Mouse (Mus musculus): ENCODE measurements around the gene 1810046K07Rik. TPM values are rescaled to one million over a fixed set of nuclear protein-coding genes. Genes with fewer than 3 reads are reported as not detected.

1810046K07Rik gene
- polyA plus RNA-seq, 1 experiment from 2014 or later, result 0.13 TPM

GRCm38 (mm10) chr9:51303980-51304379 lies 24.7 kb downstream of the 1810046K07Rik start:
- Histone ChIP-seq H3K27me3 (no peaks in the 10 kb centered on the region; the same call in 1 of the 2 replicates), H3K9ac (no peak overlapping the region), H3K9me3 (replicated peaks) (no peaks in the 10 kb centered on the region), H3K4me3 (replicated peaks) (no peak overlapping the region), H3K4me2 (no peak overlapping the region), H3K4me1 (replicated peaks) (no peaks in the 10 kb centered on the region), H3K36me3 (replicated peaks) (no peaks in the 10 kb centered on the region), H3K27ac (replicated peaks) (no peak overlapping the region)
- no peak for ATAC-seq (ENCODE audit: insufficient read depth)
- 24% methylated on average over 5 of the region's 5 CpGs for whole genome bisulfite sequencing (ENCODE audit: insufficient replicate concordance)

GRCm38 (mm10) chr9:51293541-51293940 lies 35.2 kb downstream of the 1810046K07Rik start:
- ATAC-seq (ENCODE audit: insufficient read depth), result no peak
- Histone ChIP-seq H3K4me2 (no peak overlapping the region), H3K4me3 (replicated peaks) (no peak overlapping the region), H3K27ac (replicated peaks) (no peak overlapping the region), H3K9ac (no peak overlapping the region), H3K36me3 (replicated peaks) (no peaks in the 10 kb centered on the region), H3K9me3 (replicated peaks) (no peaks in the 10 kb centered on the region), H3K4me1 (replicated peaks) (no peaks in the 10 kb centered on the region), H3K27me3 (no peaks in the 10 kb centered on the region)
- WGBS (ENCODE audit: insufficient replicate concordance), result 67% methylated on average over 8 of the region's 8 CpGs

GRCm38 (mm10) chr9:51292674-51293073 lies 36.0 kb downstream of the 1810046K07Rik start:
- H3K36me3 ChIP-seq (replicated peaks), result no peaks in the 10 kb centered on the region
- H3K27me3 ChIP-seq, result no peaks in the 10 kb centered on the region
- no peak overlapping the region for H3K27ac ChIP-seq (replicated peaks)
- no peak overlapping the region for H3K4me3 ChIP-seq (replicated peaks)
- ATAC-seq (ENCODE audit: insufficient read depth), result no peak
- 23% methylated on average over 4 of the region's 4 CpGs for WGBS (ENCODE audit: insufficient replicate concordance)
- H3K9ac ChIP-seq, result no peak overlapping the region
- H3K4me1 ChIP-seq (replicated peaks), result no peaks in the 10 kb centered on the region
- no peaks in the 10 kb centered on the region for H3K9me3 ChIP-seq (replicated peaks)
- no peak overlapping the region for H3K4me2 ChIP-seq

- WGBS (ENCODE audit: insufficient replicate concordance), result 41% methylated on average over 4 of the region's 4 CpGs
- Histone ChIP-seq H3K27me3 (no peaks in the 10 kb centered on the region), H3K4me2 (no peak overlapping the region), H3K9ac (no peak overlapping the region), H3K4me1 (replicated peaks) (no peaks in the 10 kb centered on the region), H3K4me3 (replicated peaks) (no peak overlapping the region), H3K27ac (replicated peaks) (no peak overlapping the region), H3K9me3 (replicated peaks) (no peaks in the 10 kb centered on the region), H3K36me3 (replicated peaks) (no peaks in the 10 kb centered on the region)
- ATAC-seq (ENCODE audit: insufficient read depth), result no peak
Observed at GRCm38 (mm10) chr9:51290980-51291379, 37.7 kb downstream of the 1810046K07Rik start.

GRCm38 (mm10) chr9:51286079-51286478 lies 42.6 kb downstream of the 1810046K07Rik start:
- Histone ChIP-seq H3K4me1 (replicated peaks) (no peaks in the 10 kb centered on the region), H3K36me3 (replicated peaks) (no peaks in the 10 kb centered on the region), H3K4me3 (replicated peaks) (no peak overlapping the region), H3K4me2 (no peak overlapping the region), H3K9me3 (replicated peaks) (no peaks in the 10 kb centered on the region), H3K27me3 (no peaks in the 10 kb centered on the region), H3K27ac (replicated peaks) (no peak overlapping the region), H3K9ac (no peak overlapping the region)
- 45% methylated on average over 2 of the region's 2 CpGs for whole genome bisulfite sequencing (ENCODE audit: insufficient replicate concordance)
- no peak for ATAC-seq (ENCODE audit: insufficient read depth)

DNA sequence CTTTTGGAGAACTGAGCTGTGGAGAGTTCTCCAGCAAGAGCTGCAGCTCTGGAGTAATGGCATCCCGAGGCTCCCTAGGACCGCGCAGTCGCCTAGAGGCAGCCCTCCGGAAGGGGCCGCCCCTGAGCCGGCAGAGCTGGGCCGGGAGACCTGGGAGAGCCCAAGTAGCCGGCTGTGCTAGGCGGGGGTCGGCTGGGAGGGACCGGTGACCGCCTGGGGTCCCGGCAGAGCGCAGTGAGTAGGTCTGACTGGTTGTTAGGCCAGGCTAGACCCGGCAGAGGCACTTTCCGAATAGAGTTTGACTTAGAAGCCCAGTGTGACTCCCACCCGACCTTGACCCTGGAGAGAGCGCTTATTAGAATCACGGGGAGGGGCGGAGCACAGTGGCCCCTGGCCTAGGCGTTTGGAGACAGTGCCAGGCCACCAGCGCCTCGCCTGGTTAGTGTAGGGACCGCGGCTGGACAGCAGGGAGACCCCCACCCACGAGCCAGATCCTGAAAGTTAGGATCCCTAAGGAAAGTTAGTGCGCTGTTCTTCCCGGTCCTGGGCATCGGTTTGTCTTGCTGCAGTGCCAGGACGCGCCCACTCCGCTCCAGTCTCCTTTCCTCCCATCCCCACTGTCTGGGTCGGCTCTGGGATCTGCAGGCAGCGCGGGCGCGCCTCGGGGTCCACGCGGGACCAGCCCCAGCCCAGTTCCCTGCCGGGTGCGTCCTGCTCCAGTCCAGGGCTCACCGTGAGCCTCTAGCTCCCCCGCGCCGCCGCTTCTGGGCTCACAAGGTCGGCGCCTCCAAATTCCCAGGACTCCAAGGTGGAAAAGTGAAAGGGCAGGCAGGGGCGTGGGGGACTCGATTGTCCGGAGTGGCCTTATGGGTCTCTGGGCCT lies 50.0 kb downstream of the 1810046K07Rik start, which contains the start of gene Colca2:
Gene Colca2, minus strand, starts transcription at position 70 of the 882 bp plus-strand sequence.
- Histone ChIP-seq H3K36me3 (replicated peaks) (no peaks in the 10 kb centered on the region), H3K27me3 (peaks cover 36% of the 10 kb centered on the region), H3K4me3 (replicated peaks) (peak within 1 kb of the TSS; percentile 52), H3K27ac (replicated peaks) (no peak within 1 kb of the TSS), H3K4me2 (peak within 1 kb of the TSS; percentile 66), H3K9ac (no peak within 1 kb of the TSS), H3K4me1 (replicated peaks) (peaks cover 5% of the 10 kb centered on the region), H3K9me3 (replicated peaks) (no peaks in the 10 kb centered on the region)
- peak; percentile 57 for ATAC-seq (ENCODE audit: insufficient read depth)
- under 1% methylated on average over 53 of the region's 53 CpGs for WGBS (ENCODE audit: insufficient replicate concordance)

GRCm38 (mm10) chr9:51277834-51278498 lies 50.8 kb downstream of the 1810046K07Rik start:
- no peak overlapping the region for H3K27ac ChIP-seq (replicated peaks)
- peak overlapping the region; percentile 66 for H3K4me2 ChIP-seq
- H3K9me3 ChIP-seq (replicated peaks), result no peaks in the 10 kb centered on the region
- H3K4me1 ChIP-seq (replicated peaks), result peaks cover 5% of the 10 kb centered on the region
- 22% methylated on average over 13 of the region's 13 CpGs for WGBS (ENCODE audit: insufficient replicate concordance)
- peaks cover 41% of the 10 kb centered on the region for H3K27me3 ChIP-seq
- H3K9ac ChIP-seq, result no peak overlapping the region
- H3K36me3 ChIP-seq (replicated peaks), result no peaks in the 10 kb centered on the region
- no peak for ATAC-seq (ENCODE audit: insufficient read depth)
- peak overlapping the region; percentile 52 for H3K4me3 ChIP-seq (replicated peaks)

- no peak overlapping the region for H3K4me3 ChIP-seq (replicated peaks)
- 20% methylated on average over 4 of the region's 4 CpGs for WGBS (ENCODE audit: insufficient replicate concordance)
- ATAC-seq (ENCODE audit: insufficient read depth), result no peak
- H3K9me3 ChIP-seq (replicated peaks), result no peaks in the 10 kb centered on the region
- peaks cover 32% of the 10 kb centered on the region for H3K27me3 ChIP-seq
- no peak overlapping the region for H3K4me2 ChIP-seq
- H3K27ac ChIP-seq (replicated peaks), result no peak overlapping the region
- no peaks in the 10 kb centered on the region for H3K36me3 ChIP-seq (replicated peaks)
- no peak overlapping the region for H3K9ac ChIP-seq
- peaks cover 5% of the 10 kb centered on the region for H3K4me1 ChIP-seq (replicated peaks)
Observed at GRCm38 (mm10) chr9:51274678-51275077, 54.0 kb downstream of the 1810046K07Rik start.

DNA sequence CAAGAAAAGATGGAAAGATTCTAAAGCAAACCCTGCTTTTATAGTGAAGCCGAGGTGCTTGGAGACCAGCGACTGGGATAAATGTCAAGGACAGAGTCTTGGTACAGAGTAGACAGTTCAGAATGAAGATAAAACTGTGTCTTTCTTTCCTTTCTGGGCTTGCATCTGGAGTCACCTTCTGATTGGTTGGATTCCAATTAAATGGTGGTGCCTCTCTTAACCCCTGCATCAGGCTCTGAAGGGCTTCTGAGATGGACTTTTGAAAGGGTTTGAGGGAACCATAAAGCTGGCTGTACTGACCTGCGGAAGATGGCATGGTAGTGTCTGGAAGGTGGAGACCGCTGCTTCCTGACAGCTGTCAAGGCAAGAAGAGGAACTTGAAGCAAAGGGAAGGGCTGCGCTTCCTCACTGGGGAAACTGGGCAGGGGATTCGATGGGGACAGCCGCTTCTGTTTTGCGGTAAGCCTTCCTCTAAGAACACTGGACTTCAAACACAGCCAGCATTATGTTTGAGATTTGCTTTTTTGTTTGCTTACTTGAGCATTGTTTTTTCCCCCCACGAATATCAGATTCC lies 55.0 kb downstream of the 1810046K07Rik start:
- H3K4me3 ChIP-seq (replicated peaks), result no peak overlapping the region
- 17% methylated on average over 9 of the region's 9 CpGs for WGBS (ENCODE audit: insufficient replicate concordance)
- no peak overlapping the region for H3K4me2 ChIP-seq
- no peaks in the 10 kb centered on the region for H3K36me3 ChIP-seq (replicated peaks)
- H3K4me1 ChIP-seq (replicated peaks), result peaks cover 5% of the 10 kb centered on the region
- no peaks in the 10 kb centered on the region for H3K9me3 ChIP-seq (replicated peaks)
- H3K9ac ChIP-seq, result no peak overlapping the region
- no peak overlapping the region for H3K27ac ChIP-seq (replicated peaks)
- ATAC-seq (ENCODE audit: insufficient read depth), result no peak
- H3K27me3 ChIP-seq, result peaks cover 22% of the 10 kb centered on the region

DNA sequence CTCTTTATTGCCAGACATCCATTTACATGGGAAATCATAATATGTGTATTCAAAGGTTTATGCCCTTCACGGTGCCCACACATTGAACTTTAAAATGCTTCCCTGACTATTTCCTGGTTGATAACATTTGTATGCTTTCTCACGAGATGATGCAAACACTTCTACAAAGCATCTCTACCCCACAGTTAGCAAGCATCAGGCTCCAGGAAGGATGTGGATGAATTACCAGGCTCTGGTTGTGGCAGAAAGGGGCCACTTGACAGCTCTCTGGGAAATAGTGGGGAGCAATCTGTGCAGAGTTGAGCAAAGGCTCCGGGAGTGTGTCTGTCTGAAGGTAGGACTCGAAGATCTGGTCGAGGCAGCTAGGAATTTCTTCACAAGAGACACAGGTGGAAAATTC lies 56.6 kb downstream of the 1810046K07Rik start:
- Histone ChIP-seq H3K9me3 (replicated peaks) (no peaks in the 10 kb centered on the region), H3K9ac (no peak overlapping the region), H3K4me1 (replicated peaks) (peaks cover 5% of the 10 kb centered on the region), H3K4me3 (replicated peaks) (no peak overlapping the region), H3K27me3 (peaks cover 8% of the 10 kb centered on the region), H3K36me3 (replicated peaks) (no peaks in the 10 kb centered on the region), H3K27ac (replicated peaks) (no peak overlapping the region), H3K4me2 (no peak overlapping the region)
- WGBS (ENCODE audit: insufficient replicate concordance), result 33% methylated on average over 5 of the region's 5 CpGs
- ATAC-seq (ENCODE audit: insufficient read depth), result no peak

- H3K36me3 ChIP-seq (replicated peaks), result no peaks in the 10 kb centered on the region
- 64% methylated on average over 8 of the region's 8 CpGs for WGBS (ENCODE audit: insufficient replicate concordance)
Observed at GRCm38 (mm10) chr9:51271073-51271472, 57.6 kb downstream of the 1810046K07Rik start.

More at GRCm38 (mm10) chr9:51271073-51271472, 57.6 kb downstream of the 1810046K07Rik start:
- Histone ChIP-seq H3K9ac (no peak overlapping the region), H3K4me1 (replicated peaks) (peaks cover 5% of the 10 kb centered on the region), H3K4me2 (no peak overlapping the region), H3K27me3 (peaks cover 6% of the 10 kb centered on the region; the same call in 1 of the 2 replicates), H3K4me3 (replicated peaks) (no peak overlapping the region), H3K27ac (replicated peaks) (no peak overlapping the region), H3K9me3 (replicated peaks) (no peaks in the 10 kb centered on the region)
- no peak for ATAC-seq (ENCODE audit: insufficient read depth)
